11 mouse cellular contexts compared by ENCODE assay signal in the genomic region with DNA sequence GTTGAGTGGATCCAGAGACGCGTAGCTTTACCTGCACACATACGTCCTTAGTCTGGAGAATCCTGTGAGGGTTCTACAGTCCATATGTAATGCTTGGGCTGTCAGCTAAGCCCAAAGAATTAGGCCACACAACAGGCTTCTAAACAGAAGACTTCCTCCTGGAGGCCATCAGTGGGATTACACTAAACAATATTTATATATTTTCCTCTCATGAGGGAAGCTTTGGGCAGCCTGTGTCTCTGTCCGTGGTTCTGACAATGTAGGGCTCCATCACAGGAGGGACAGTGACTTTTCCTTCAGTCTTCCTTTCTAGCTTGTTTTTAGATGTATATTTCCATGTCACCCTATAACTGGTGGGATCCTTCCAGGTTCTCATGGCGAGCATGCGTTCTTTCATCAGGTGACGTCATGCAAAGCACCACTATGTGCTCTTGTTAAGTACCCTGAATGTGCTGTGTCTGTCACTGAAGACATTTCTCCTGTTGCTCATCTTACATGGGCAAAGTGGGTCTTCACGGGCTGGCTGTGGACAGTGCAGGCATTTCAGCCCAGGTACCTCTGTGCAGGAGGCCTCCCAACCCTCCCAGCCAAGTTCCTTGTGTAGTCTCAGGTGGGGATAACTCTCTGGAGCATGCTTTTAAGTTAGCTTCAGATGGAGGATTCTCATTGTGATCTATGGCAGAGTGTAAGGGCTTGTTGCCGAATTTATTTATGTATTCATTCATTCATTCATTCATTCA.
DNase-seq lines count a peak whose midpoint lies in the region; ATAC-seq and TF ChIP-seq lines count a peak whose summit lies in the region.
"Had no signal": no experiment of that assay in that cellular context is flagged by ENCODE, and none has a peak within 500 bp of the region (broad histone marks: within the 10 kb centered on the region; RNA-seq: fewer than 3 reads in every experiment).

No protein-coding gene starts in this region.

- 0 out of 2 replicates have a peak, but pooled peaks have one; percentile 46 for ATAC-seq in lung, embryonic 15.5 days (ENCODE audit: borderline replicate concordance, extremely low read depth, low FRiP score, low TSS enrichment)

- no peak overlapping the region for H3K4me2 ChIP-seq in lung, embryonic 15.5 days
- H3K4me2 ChIP-seq: heart, embryonic 15.5 days had no signal

- H3K27me3 ChIP-seq in lung, embryonic 15.5 days = no peaks in the 10 kb centered on the region
- H3K27me3 ChIP-seq: heart, embryonic 15.5 days had no signal

- WGBS in lung, embryonic 15.5 days = 81% methylated on average over 9 of the region's 9 CpGs

- TF ChIP-seq CTCF in gastrocnemius, adult 2 months (IDR thresholded peaks at IDR 0.05) = peak; percentile 52; the same call in 1 of the 2 replicates
- peak; percentile 40; the same call in 1 of the 2 replicates for TF ChIP-seq CTCF in cortical plate, adult 2 months (IDR thresholded peaks at IDR 0.05; ENCODE audit: extremely low read depth, insufficient read depth, low read length)

- no peak overlapping the region for H3K4me3 ChIP-seq in gastrocnemius, adult 2 months
- H3K4me3 ChIP-seq in lung, embryonic 15.5 days = no peak overlapping the region
- no peak overlapping the region for H3K4me3 ChIP-seq in cortical plate, adult 2 months (ENCODE audit: insufficient read depth, low read length)
- H3K4me3 ChIP-seq: heart, embryonic 15.5 days had no signal

- no peak for DNase-seq in gastrocnemius, adult 2 months
- DNase-seq in gastrocnemius, postnatal 36 days = no peak
- DNase-seq in lung, adult 18-20 months = no peak
- DNase-seq in lung, postnatal 36 days = peak; percentile 26
- no peak for DNase-seq in thymus, postnatal 25 days
- DNase-seq in right cerebral cortex, postnatal 4 days = no peak
- DNase-seq: right cerebral cortex, postnatal 25 days had no signal

- no peaks in the 10 kb centered on the region for H3K9me3 ChIP-seq in lung, embryonic 15.5 days
- H3K9me3 ChIP-seq: heart, embryonic 15.5 days had no signal

- intact Hi-C loops in gastrocnemius, adult 2 months (cut with DNase I) = loop anchor here (5.0 kb wide), 1 partner anchor 98 kb away; the partner anchor contains the start of gene Fam13c
- intact Hi-C loops in gastrocnemius, postnatal 36 days (cut with DNase I) = no loop called here

- no peak overlapping the region for H3K27ac ChIP-seq in gastrocnemius, adult 2 months
- H3K27ac ChIP-seq in lung, embryonic 15.5 days = no peak overlapping the region
- H3K27ac ChIP-seq in cortical plate, adult 2 months (ENCODE audit: insufficient read depth, low read length) = no peak overlapping the region
- H3K27ac ChIP-seq: heart, embryonic 15.5 days had no signal

- no peaks in the 10 kb centered on the region for H3K36me3 ChIP-seq in lung, embryonic 15.5 days
- H3K36me3 ChIP-seq: G1E; heart, embryonic 15.5 days had no signal

- H3K4me1 ChIP-seq in lung, embryonic 15.5 days = no peaks in the 10 kb centered on the region
- H3K4me1 ChIP-seq in cortical plate, adult 2 months (ENCODE audit: control insufficient read depth, insufficient read depth, low read length) = no peaks in the 10 kb centered on the region

- no peak overlapping the region for H3K9ac ChIP-seq in lung, embryonic 15.5 days
- H3K9ac ChIP-seq: heart, embryonic 15.5 days had no signal

- TF ChIP-seq POLR2A in cortical plate, adult 2 months (IDR thresholded peaks at IDR 0.05; ENCODE audit: extremely low read depth, insufficient read depth, low read length) = no peak
